Mouse (Mus musculus): Measurements from ENCODE around the gene Fbxo44.
"Not testable (repeated sequence)": the region's sequence is repeated elsewhere in the genome, so short reads cannot be mapped to it uniquely, and the experiment has no call there.

The Fbxo44 gene

DNA sequence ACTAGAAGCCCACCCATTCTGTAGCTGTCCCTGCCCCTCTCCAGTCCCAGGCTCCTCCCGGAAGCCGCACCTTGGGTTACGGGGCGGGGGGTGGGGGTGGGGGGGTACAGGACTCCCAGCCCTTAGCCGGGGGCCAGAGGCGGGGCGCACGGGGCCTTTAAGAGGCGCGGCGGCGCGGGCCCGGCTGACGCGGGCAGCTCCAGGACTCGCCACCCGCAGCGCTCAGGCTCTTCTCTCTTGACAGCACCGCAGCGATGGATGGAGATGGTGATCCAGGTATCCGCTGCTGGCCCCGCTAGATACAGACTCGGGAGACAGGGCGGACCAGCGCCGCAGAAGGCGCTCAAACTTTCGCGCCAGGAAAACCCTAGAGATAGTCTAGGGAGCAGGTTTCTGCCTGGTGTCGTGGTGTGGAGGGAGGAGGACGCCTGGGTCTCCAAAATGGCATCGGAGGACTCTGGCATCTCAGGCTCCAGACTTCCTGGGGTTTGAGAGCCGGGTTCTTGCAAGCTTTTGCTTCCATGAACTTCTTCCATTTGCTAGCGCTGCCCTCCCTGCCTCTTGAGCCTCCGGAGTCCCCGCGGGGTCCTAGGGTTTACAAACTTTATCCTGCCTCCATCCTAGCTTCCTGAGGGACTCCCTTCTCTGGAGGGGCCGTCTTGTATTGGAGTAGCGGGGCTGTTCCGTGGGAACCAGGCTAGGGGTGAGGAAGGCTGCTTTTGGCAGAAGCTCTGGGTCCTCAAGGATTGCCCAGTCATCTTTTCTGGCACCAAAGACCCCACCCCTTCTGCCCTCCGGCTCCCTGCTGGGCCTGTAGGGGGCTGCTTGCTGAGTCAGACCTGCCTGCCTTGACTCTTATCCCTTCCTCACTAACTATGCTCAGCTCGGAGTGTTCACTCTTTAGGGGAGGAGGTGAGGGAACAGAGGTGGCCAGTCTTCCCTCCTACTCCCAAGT is at the start of gene Fbxo44, which contains the start of gene Fbxo2:
Gene Fbxo44, minus strand, starts transcription at position 47 of the 955 bp plus-strand sequence.
Gene Fbxo2, plus strand, starts transcription at position 186 of the 955 bp plus-strand sequence.
- H3K4me3 ChIP-seq (replicated peaks; ENCODE audit: low read length) = peak within 1 kb of the TSS; percentile 85
- peaks cover 75% of the 10 kb centered on the region for H3K4me1 ChIP-seq (replicated peaks; ENCODE audit: low read depth, low read length)
- no peaks in the 10 kb centered on the region for H3K9me3 ChIP-seq (ENCODE audit: low read length)
- no peak for TF ChIP-seq POU5F1 (IDR thresholded peaks at IDR 0.05; ENCODE audit: borderline replicate concordance, low read length)
- TF ChIP-seq NANOG (IDR thresholded peaks at IDR 0.05; ENCODE audit: borderline replicate concordance, low read length) = no peak
- TF ChIP-seq CTCF (conservative IDR thresholded peaks at IDR 0.05; ENCODE audit: low read length) = no peak
- peaks cover 50% of the 10 kb centered on the region for H3K27me3 ChIP-seq (ENCODE audit: insufficient read depth, low read length)
- H3K36me3 ChIP-seq (ENCODE audit: insufficient read depth, low read length) = peaks cover 22% of the 10 kb centered on the region

DNA sequence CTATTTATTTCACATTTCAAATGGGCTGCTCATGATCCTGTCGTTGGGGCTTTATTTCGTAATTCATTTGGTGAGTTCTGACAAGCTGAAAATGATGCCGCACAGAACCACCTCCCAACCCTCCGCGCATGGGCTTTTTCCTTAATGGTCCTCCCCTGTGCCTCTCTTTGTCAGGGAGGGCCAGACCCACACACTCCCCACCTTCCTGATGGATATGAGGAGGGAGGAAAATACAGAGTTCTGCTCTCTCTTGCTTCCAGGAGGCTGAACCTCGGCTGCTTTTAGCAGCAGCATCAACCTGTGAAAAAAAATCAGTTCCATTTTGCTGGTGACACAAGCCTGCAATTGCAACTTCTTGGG is 44.6 kb upstream of the Fbxo44 start:
- H3K9me3 ChIP-seq (ENCODE audit: low read length) = no peaks in the 10 kb centered on the region
- peaks cover 5% of the 10 kb centered on the region; the same call in 1 of the 2 replicates for H3K27me3 ChIP-seq (ENCODE audit: insufficient read depth, low read length)
- H3K4me3 ChIP-seq (replicated peaks; ENCODE audit: low read length) = no peak overlapping the region
- H3K36me3 ChIP-seq (ENCODE audit: insufficient read depth, low read length) = no peaks in the 10 kb centered on the region
- H3K4me1 ChIP-seq (replicated peaks; ENCODE audit: low read depth, low read length) = peaks cover 17% of the 10 kb centered on the region
- TF ChIP-seq POU5F1 (IDR thresholded peaks at IDR 0.05; ENCODE audit: borderline replicate concordance, low read length) = no peak
- TF ChIP-seq NANOG (IDR thresholded peaks at IDR 0.05; ENCODE audit: borderline replicate concordance, low read length) = no peak
- no peak for TF ChIP-seq CTCF (conservative IDR thresholded peaks at IDR 0.05; ENCODE audit: low read length)

DNA sequence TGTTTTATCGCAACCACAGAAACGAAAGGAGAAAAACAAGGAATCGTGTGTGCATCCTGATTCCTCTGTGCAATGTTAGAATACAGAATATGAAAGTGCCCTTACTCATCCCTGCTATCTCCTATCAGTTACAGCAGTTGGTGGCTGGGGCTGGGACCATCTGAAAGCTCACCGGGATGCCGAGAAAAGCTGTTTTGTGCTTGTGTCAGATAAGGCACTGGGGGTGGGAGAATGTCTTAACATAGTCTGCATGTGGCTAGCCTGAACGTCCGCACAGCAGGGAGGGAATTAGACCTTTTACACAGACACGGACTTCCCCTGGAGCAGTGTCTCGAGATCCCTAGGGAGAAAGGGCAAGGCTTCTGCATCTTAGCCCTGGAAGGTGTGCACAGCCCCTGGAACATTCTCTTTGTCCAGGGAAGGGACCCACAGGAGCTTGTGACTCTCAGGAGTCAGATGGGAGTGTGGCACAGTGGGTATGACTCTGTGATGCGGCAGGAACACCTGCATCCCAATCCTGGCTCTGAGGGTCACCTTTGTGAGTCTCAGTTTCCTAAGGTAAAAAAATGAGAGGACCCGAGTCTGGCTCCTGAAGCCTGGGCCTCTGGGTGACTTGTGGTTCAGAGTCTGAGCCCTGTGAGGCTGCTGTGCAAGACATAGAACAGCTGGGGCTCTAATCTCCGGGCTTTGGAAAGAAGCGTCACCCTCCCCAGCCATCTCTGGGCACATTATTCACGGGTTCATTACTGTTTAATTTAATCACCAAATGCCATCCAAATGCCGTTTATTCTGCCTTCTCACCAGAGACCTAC is 44.0 kb upstream of the Fbxo44 start:
- Histone ChIP-seq H3K27me3 (ENCODE audit: insufficient read depth, low read length) (peaks cover 2% of the 10 kb centered on the region; the same call in 1 of the 2 replicates), H3K4me1 (replicated peaks; ENCODE audit: low read depth, low read length) (peaks cover 17% of the 10 kb centered on the region), H3K36me3 (ENCODE audit: insufficient read depth, low read length) (no peaks in the 10 kb centered on the region), H3K9me3 (ENCODE audit: low read length) (no peaks in the 10 kb centered on the region), H3K4me3 (replicated peaks; ENCODE audit: low read length) (no peak overlapping the region)
- TF ChIP-seq CTCF (conservative IDR thresholded peaks at IDR 0.05; ENCODE audit: low read length) (no peak), NANOG (IDR thresholded peaks at IDR 0.05; ENCODE audit: borderline replicate concordance, low read length) (no peak), POU5F1 (IDR thresholded peaks at IDR 0.05; ENCODE audit: borderline replicate concordance, low read length) (no peak)

DNA sequence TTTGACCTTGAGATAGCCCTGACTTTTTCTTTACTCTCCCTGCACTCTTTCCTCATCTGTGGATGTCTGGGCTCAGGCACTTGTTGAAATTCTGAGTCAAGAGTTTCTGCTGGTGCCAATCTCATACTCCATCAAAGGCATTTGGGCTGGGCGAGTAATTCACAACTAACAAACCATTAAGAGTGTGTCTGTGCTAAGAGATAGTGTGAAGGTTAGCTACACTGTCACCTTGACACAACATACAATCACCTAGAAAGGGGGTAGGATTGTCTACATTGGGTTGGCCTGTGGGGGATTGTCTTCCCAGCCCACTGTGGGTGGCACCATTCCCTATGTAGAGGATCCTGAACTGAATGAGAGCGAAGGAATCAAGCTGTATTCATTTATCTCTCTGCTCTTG is 43.3 kb upstream of the Fbxo44 start:
- H3K4me3 ChIP-seq (replicated peaks; ENCODE audit: low read length) = no peak overlapping the region
- H3K9me3 ChIP-seq (ENCODE audit: low read length) = no peaks in the 10 kb centered on the region
- H3K4me1 ChIP-seq (replicated peaks; ENCODE audit: low read depth, low read length) = peaks cover 16% of the 10 kb centered on the region
- peaks cover 5% of the 10 kb centered on the region; the same call in 1 of the 2 replicates for H3K27me3 ChIP-seq (ENCODE audit: insufficient read depth, low read length)
- no peak for TF ChIP-seq NANOG (IDR thresholded peaks at IDR 0.05; ENCODE audit: borderline replicate concordance, low read length)
- no peak for TF ChIP-seq CTCF (conservative IDR thresholded peaks at IDR 0.05; ENCODE audit: low read length)
- TF ChIP-seq POU5F1 (IDR thresholded peaks at IDR 0.05; ENCODE audit: borderline replicate concordance, low read length) = no peak
- H3K36me3 ChIP-seq (ENCODE audit: insufficient read depth, low read length) = no peaks in the 10 kb centered on the region

- peaks cover 16% of the 10 kb centered on the region for H3K9me3 ChIP-seq (ENCODE audit: low read length)
- TF ChIP-seq POU5F1 (IDR thresholded peaks at IDR 0.05; ENCODE audit: borderline replicate concordance, low read length) (no peak), CTCF (conservative IDR thresholded peaks at IDR 0.05; ENCODE audit: low read length) (no peak), NANOG (IDR thresholded peaks at IDR 0.05; ENCODE audit: borderline replicate concordance, low read length) (no peak)
- H3K36me3 ChIP-seq (ENCODE audit: insufficient read depth, low read length) = no peaks in the 10 kb centered on the region
- H3K27me3 ChIP-seq (ENCODE audit: insufficient read depth, low read length) = peaks cover 6% of the 10 kb centered on the region; the same call in 1 of the 2 replicates
- peaks cover 18% of the 10 kb centered on the region for H3K4me1 ChIP-seq (replicated peaks; ENCODE audit: low read depth, low read length)
- no peak overlapping the region for H3K4me3 ChIP-seq (replicated peaks; ENCODE audit: low read length)
Measured at GRCm38 (mm10) chr4:148198721-148199120, 38.4 kb upstream of the Fbxo44 start.

- Histone ChIP-seq H3K4me1 (replicated peaks; ENCODE audit: low read depth, low read length) (peaks cover 29% of the 10 kb centered on the region), H3K27me3 (ENCODE audit: insufficient read depth, low read length) (peaks cover 6% of the 10 kb centered on the region; the same call in 1 of the 2 replicates), H3K4me3 (replicated peaks; ENCODE audit: low read length) (no peak overlapping the region), H3K36me3 (ENCODE audit: insufficient read depth, low read length) (no peaks in the 10 kb centered on the region), H3K9me3 (ENCODE audit: low read length) (peaks cover 16% of the 10 kb centered on the region)
- TF ChIP-seq NANOG (IDR thresholded peaks at IDR 0.05; ENCODE audit: borderline replicate concordance, low read length) = no peak
- TF ChIP-seq CTCF (conservative IDR thresholded peaks at IDR 0.05; ENCODE audit: low read length) = no peak
- TF ChIP-seq POU5F1 (IDR thresholded peaks at IDR 0.05; ENCODE audit: borderline replicate concordance, low read length) = no peak
Measured at GRCm38 (mm10) chr4:148194400-148194799, 34.1 kb upstream of the Fbxo44 start.

DNA sequence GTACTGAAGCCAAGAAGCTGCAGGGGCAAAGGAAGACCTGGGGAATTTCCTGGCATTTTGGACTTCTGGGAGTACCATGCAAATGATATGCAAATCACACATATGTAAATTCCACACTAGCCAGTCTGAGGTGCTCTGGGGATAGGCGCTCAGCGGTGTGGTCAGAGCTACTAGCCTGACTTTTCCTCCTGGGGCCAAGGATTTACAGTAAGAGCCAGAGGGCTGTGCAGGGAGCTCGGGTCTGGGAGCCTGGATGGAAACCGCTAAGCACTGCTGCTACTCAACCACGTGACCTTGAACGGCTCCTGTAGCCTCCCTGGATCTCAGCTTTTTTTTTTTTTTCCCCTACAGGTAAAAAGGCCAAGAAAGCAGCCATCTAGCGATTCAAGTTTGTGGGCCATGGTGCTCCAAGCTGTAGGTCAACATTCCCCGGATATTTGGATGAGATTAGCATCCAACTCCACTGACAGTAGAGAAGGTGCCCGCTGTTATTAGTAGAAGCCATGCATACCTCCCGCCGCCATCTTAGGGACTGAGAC is 32.5 kb upstream of the Fbxo44 start:
- no peak for TF ChIP-seq POU5F1 (IDR thresholded peaks at IDR 0.05; ENCODE audit: borderline replicate concordance, low read length)
- TF ChIP-seq CTCF (conservative IDR thresholded peaks at IDR 0.05; ENCODE audit: low read length) = no peak
- TF ChIP-seq NANOG (IDR thresholded peaks at IDR 0.05; ENCODE audit: borderline replicate concordance, low read length) = no peak
- Histone ChIP-seq H3K4me3 (replicated peaks; ENCODE audit: low read length) (peak overlapping the region; percentile 57), H3K9me3 (ENCODE audit: low read length) (peaks cover 16% of the 10 kb centered on the region), H3K27me3 (ENCODE audit: insufficient read depth, low read length) (no peaks in the 10 kb centered on the region), H3K4me1 (replicated peaks; ENCODE audit: low read depth, low read length) (peaks cover 30% of the 10 kb centered on the region), H3K36me3 (ENCODE audit: insufficient read depth, low read length) (no peaks in the 10 kb centered on the region)

DNA sequence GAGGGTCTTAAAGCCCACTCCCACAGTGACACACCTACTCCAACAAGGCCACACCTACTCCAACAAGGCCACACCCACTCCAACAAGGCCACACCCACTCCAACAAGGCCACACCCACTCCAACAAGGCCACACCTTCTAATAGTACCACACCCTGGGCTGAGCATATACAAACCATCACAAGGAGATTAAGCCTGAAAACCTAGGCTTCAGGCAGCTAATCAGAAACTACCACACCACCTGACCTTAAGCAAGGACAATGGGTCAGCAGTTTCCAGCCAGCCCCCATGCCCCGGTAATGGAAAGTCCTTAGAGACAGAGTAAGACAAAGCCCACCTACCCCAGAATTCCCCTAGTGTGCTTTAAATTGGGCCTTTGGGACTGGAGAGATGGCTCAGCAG is 28.5 kb upstream of the Fbxo44 start:
- H3K27me3 ChIP-seq (ENCODE audit: insufficient read depth, low read length); H3K9me3 ChIP-seq (ENCODE audit: low read length); H3K4me3 ChIP-seq (replicated peaks; ENCODE audit: low read length); H3K36me3 ChIP-seq (ENCODE audit: insufficient read depth, low read length): not testable (repeated sequence)
- peaks cover 48% of the 10 kb centered on the region for H3K4me1 ChIP-seq (replicated peaks; ENCODE audit: low read depth, low read length)
